Mouse (Mus musculus) CD4-positive, CD25-positive, alpha-beta regulatory T cell, adult 4 months (primary cell): ENCODE data around the gene Ift46. TPM values are rescaled to one million over a fixed set of nuclear protein-coding genes. Genes with fewer than 3 reads are reported as not detected.
A peak's percentile ranks its signal among the peaks of the same experiment; 100 is the strongest.

Source experiments
- ATAC-seq: one replicate; pipeline ENCODE4 v1.8.0; 2017
- polyA plus RNA-seq, 2 experiments: library from polyadenylated mRNA; unstranded; fragments of 100-300 nt; shearing (Covaris generic); gene quantifications; one replicate each; pipeline ENCODE4 v1.2.1; 2017

The Ift46 gene
- polyA plus RNA-seq, 2 experiments from 2014 or later, result 55.1 to 73.7 TPM

- no peak for ATAC-seq
Measured at GRCm38 (mm10) chr9:44810316-44810715, 42.6 kb downstream of the Ift46 start.

DNA sequence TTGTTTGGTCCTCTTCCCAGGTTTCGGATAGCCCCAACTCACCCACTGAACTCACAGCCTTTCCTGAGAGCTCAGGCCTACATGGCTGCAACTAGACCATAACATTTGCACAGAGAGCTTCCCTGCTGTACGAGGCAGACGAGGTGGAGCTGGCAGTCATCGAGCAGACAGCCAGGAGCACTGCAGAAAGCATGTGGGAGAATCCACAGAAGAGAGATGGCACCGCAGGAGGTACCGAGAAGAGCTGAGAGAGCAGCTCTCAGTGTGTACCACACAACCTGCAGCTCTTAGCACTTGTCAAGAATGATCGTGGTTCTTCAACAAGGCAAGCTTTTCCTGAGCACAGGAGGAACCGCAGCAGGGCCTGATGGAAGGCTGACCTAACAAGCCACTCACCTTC, 46.5 kb downstream of the Ift46 start:
- no peak for ATAC-seq

DNA sequence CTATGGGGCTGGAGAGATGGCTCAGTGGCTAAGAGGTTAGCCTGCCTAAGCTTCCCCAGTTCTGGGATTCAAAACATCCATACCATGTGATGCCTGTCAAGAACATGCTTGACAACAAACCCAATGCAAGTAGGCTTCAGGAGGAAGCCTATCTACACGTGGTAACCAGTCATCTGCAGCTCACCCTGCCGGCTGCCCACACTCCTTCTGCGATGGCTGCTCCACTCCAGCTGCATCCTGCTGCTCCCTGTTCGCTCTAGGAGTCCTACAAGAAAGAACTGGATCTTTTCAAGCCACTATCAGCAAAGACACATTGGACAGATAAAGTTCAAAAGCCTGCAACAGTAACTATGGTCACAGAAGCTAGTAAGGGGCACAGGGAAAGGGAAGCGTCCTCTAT, 49.8 kb downstream of the Ift46 start:
- no peak for ATAC-seq

DNA sequence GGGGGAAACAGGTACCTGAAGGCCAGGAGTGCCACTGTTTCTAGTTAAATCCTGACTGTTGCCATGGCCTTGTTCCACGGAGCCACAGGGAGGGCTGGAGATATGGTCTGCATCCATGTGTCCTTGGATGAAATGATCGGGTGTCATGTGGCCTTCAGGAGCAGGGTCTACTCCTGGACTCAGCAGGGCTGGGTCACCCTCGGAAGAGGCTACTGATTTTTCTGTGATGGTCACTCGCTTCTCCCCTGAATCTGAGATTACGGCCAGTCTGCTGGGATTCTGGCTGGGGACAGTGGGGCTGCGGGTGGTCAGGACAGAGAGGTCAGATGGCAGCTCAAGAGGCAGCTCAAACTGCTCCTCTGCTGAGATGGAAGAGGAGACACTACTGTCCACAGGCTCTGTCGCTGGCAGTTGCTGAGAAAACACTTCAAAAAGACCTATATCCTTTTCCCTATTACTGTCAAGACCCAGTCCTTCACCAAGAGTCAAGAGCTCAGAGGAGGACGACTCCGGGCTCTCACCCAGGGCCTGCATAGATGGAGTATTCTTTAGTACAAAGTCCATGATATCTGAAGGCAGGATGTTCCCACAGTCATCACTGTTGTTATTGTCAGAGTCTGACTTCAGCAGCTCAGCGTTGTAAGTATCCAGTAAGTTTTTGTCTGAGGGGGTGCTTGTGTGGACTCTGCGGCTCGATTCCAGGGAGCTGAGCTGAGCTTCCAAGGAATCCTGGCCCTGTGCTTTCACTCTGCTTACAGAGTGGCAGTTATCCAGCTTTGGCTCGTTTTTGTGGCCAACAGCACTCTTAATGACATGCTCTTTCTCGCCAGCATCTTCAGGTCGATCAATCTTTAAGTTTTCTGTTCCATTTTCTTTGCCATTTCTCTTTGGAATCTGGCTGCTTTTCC, 52.5 kb downstream of the Ift46 start:
- no peak for ATAC-seq

- no peak for ATAC-seq
Measured at GRCm38 (mm10) chr9:44826660-44827059, 59.0 kb downstream of the Ift46 start.

DNA sequence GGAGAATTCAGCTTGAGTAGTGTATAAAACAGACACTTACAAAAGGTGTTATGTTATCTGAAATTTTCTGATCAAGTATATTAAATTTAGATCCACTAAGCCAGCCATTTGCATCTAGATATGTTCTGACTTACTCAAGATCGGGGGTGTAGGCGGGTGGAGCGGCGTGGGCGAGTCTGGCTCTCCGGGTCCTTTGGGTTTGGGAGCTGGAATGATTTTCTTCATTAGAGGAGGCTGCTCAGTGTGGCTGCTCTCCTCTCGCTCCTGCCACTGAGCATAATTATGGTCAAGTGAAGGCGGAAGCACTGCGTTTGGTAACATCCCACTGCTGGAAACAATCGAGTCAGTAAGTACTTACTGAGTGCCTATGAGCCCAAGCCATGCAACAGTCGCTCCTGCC, 61.2 kb downstream of the Ift46 start:
- ATAC-seq, result no peak

GRCm38 (mm10) chr9:44830506-44830905, 62.8 kb downstream of the Ift46 start:
- ATAC-seq, result no peak

- no peak for ATAC-seq
Measured at GRCm38 (mm10) chr9:44832356-44832755, 64.6 kb downstream of the Ift46 start.

GRCm38 (mm10) chr9:44836439-44836838, 68.7 kb downstream of the Ift46 start:
- ATAC-seq, result peak; percentile 68

GRCm38 (mm10) chr9:44841241-44841640, 73.5 kb downstream of the Ift46 start:
- peak; percentile 77 for ATAC-seq

Other genes with a start within 250 kb of the Ift46 start
- 100 to 1,000 TPM in 1 of 2 experiments, 10 to 100 TPM in 1; 93.9 to 121 TPM for gene Cxcr5, start 206.0 kb upstream of the Ift46 start, polyA plus RNA-seq
- 10 to 100 TPM; 68.5 to 94.4 TPM for gene Ddx6, start 163.0 kb upstream of the Ift46 start, polyA plus RNA-seq
- gene Treh, start 94.7 kb upstream of the Ift46 start, polyA plus RNA-seq, result not detected
- under 1 TPM in 1 of 2 experiments, not detected in 1; 0.32 TPM for gene Phldb1, start 32.7 kb upstream of the Ift46 start, polyA plus RNA-seq
- gene Arcn1, start 63 bp upstream of the Ift46 start, polyA plus RNA-seq, result 10 to 100 TPM; 68.0 to 77.9 TPM
- not detected for gene Tmem25, start 31.4 kb downstream of the Ift46 start, polyA plus RNA-seq
- not detected for gene Ttc36, start 35.2 kb downstream of the Ift46 start, polyA plus RNA-seq
- gene Kmt2a, start 113.4 kb downstream of the Ift46 start, polyA plus RNA-seq, result 10 to 100 TPM; 34.7 to 41.1 TPM
- gene Atp5l, start 152.8 kb downstream of the Ift46 start, polyA plus RNA-seq, result 100 to 1,000 TPM; 416 to 524 TPM
- gene Ube4a, start 197.7 kb downstream of the Ift46 start, polyA plus RNA-seq, result 10 to 100 TPM; 26.6 to 40.4 TPM
- 1,000 to 10,000 TPM; 1,425 to 1,626 TPM for gene Cd3g, start 212.5 kb downstream of the Ift46 start, polyA plus RNA-seq
- gene Cd3d, start 213.9 kb downstream of the Ift46 start, polyA plus RNA-seq, result 100 to 1,000 TPM; 544 to 973 TPM
- 1,000 to 10,000 TPM; 1,413 to 1,834 TPM for gene Cd3e, start 241.7 kb downstream of the Ift46 start, polyA plus RNA-seq